ENCODE assay signal across 32 mouse cellular contexts in genomic region chr2:126940314-126940866, GRCm38 (mm10). TPM values are rescaled to one million over a fixed set of nuclear protein-coding genes. Genes with fewer than 3 reads are reported as not detected.
DNase-seq lines count a peak whose midpoint lies in the region; ATAC-seq lines count a peak whose summit lies in the region.
"Had no signal": no experiment of that assay in that cellular context is flagged by ENCODE, and none has a peak within 500 bp of the region (broad histone marks: within the 10 kb centered on the region; RNA-seq: fewer than 3 reads in every experiment).

No protein-coding gene starts in this region.

- no peaks in the 10 kb centered on the region for H3K27me3 ChIP-seq in liver, embryonic 11.5 days (replicated peaks; ENCODE audit: control insufficient read depth, insufficient read depth, low read length)
- H3K27me3 ChIP-seq in liver, embryonic 13.5 days: no peaks in the 10 kb centered on the region; the same call in 1 of the 2 replicates
- no peaks in the 10 kb centered on the region for H3K27me3 ChIP-seq in liver, embryonic 16.5 days (ENCODE audit: control insufficient read depth, insufficient read depth, low read depth, low read length)
- H3K27me3 ChIP-seq: CH12.LX; embryonic facial prominence, embryonic 13.5 days; forebrain, embryonic 13.5 days; heart, embryonic 13.5 days had no signal

- 57% methylated on average over 3 of the region's 3 CpGs for WGBS in liver, embryonic 11.5 days
- WGBS in liver, embryonic 13.5 days (ENCODE audit: insufficient replicate concordance): 32% methylated on average over 3 of the region's 3 CpGs
- 27% methylated on average over 3 of the region's 3 CpGs for WGBS in liver, embryonic 16.5 days (ENCODE audit: insufficient replicate concordance)

- ATAC-seq in liver, embryonic 11.5 days (replicated peaks; ENCODE audit: low FRiP score): peak; percentile 74
- ATAC-seq in liver, embryonic 13.5 days (ENCODE audit: low read depth): peak; percentile 81
- peak; percentile 43 for ATAC-seq in liver, embryonic 16.5 days (ENCODE audit: low read depth)
- ATAC-seq in megakaryocyte-erythroid progenitor cell, adult 5-6 weeks (replicated peaks; ENCODE audit: low FRiP score, low TSS enrichment, poor library complexity, severe bottlenecking): peak; percentile 90
- ATAC-seq: activated CD4-positive, CD25-positive, alpha-beta regulatory T cell, adult 4 months; forebrain, embryonic 13.5 days; forebrain, embryonic 16.5 days; hindbrain, postnatal 0 days; inflammation-experienced regulatory T-cells, adult 6 months had no signal

- no peak overlapping the region for H3K4me3 ChIP-seq in liver, embryonic 11.5 days (ENCODE audit: low read depth, low read length)
- H3K4me3 ChIP-seq in liver, embryonic 13.5 days (replicated peaks): no peak overlapping the region
- no peak overlapping the region for H3K4me3 ChIP-seq in liver, embryonic 16.5 days (ENCODE audit: low read depth, low read length)
- H3K4me3 ChIP-seq: embryonic facial prominence, embryonic 10.5 days; embryonic facial prominence, embryonic 13.5 days; erythroblast, embryonic 14.5 days; forebrain, embryonic 10.5 days; forebrain, embryonic 13.5 days; heart, embryonic 10.5 days; heart, embryonic 13.5 days had no signal

- peaks cover 10% of the 10 kb centered on the region for H3K4me1 ChIP-seq in liver, embryonic 11.5 days (replicated peaks; ENCODE audit: control insufficient read depth, insufficient read depth, low read length)
- H3K4me1 ChIP-seq in liver, embryonic 13.5 days (replicated peaks): peaks cover 12% of the 10 kb centered on the region
- peaks cover 11% of the 10 kb centered on the region for H3K4me1 ChIP-seq in liver, embryonic 16.5 days (ENCODE audit: control insufficient read depth, low read depth, low read length)
- H3K4me1 ChIP-seq: embryonic facial prominence, embryonic 10.5 days; embryonic facial prominence, embryonic 13.5 days; forebrain, embryonic 10.5 days; forebrain, embryonic 13.5 days; heart, embryonic 10.5 days had no signal

- no peaks in the 10 kb centered on the region for H3K9me3 ChIP-seq in liver, embryonic 11.5 days (ENCODE audit: control insufficient read depth, low read length)
- no peaks in the 10 kb centered on the region for H3K9me3 ChIP-seq in liver, embryonic 13.5 days (replicated peaks)
- no peaks in the 10 kb centered on the region; the same call in 1 of the 2 replicates for H3K9me3 ChIP-seq in liver, embryonic 16.5 days (replicated peaks; ENCODE audit: control insufficient read depth, low read length)
- H3K9me3 ChIP-seq: embryonic facial prominence, embryonic 10.5 days; embryonic facial prominence, embryonic 13.5 days; forebrain, embryonic 10.5 days; forebrain, embryonic 13.5 days; heart, embryonic 10.5 days; heart, embryonic 13.5 days had no signal

- H3K4me2 ChIP-seq in liver, embryonic 11.5 days: no peak overlapping the region
- peak overlapping the region; percentile 19; the same call in 1 of the 2 replicates for H3K4me2 ChIP-seq in liver, embryonic 13.5 days
- peak overlapping the region; percentile 19; the same call in 1 of the 2 replicates for H3K4me2 ChIP-seq in liver, embryonic 16.5 days (ENCODE audit: low read depth, low read length)
- H3K4me2 ChIP-seq: embryonic facial prominence, embryonic 13.5 days; forebrain, embryonic 13.5 days; heart, embryonic 13.5 days; hindbrain, embryonic 14.5 days had no signal

- no peak overlapping the region for H3K27ac ChIP-seq in liver, embryonic 11.5 days (ENCODE audit: low read depth, low read length)
- no peak overlapping the region for H3K27ac ChIP-seq in liver, embryonic 13.5 days
- H3K27ac ChIP-seq in liver, embryonic 16.5 days (ENCODE audit: low read length): no peak overlapping the region
- H3K27ac ChIP-seq: embryonic facial prominence, embryonic 10.5 days; embryonic facial prominence, embryonic 13.5 days; forebrain, embryonic 10.5 days; forebrain, embryonic 13.5 days; heart, embryonic 10.5 days; heart, embryonic 13.5 days; hindbrain, embryonic 14.5 days; hindbrain, postnatal 0 days had no signal

- no peaks in the 10 kb centered on the region for H3K36me3 ChIP-seq in liver, embryonic 11.5 days (ENCODE audit: control insufficient read depth, insufficient read depth, low read length)
- H3K36me3 ChIP-seq in liver, embryonic 13.5 days: no peaks in the 10 kb centered on the region
- H3K36me3 ChIP-seq in liver, embryonic 16.5 days (ENCODE audit: control insufficient read depth, insufficient read depth): no peaks in the 10 kb centered on the region
- H3K36me3 ChIP-seq: embryonic facial prominence, embryonic 10.5 days; embryonic facial prominence, embryonic 13.5 days; forebrain, embryonic 10.5 days; heart, embryonic 10.5 days; heart, embryonic 13.5 days had no signal

- no peak overlapping the region for H3K9ac ChIP-seq in liver, embryonic 11.5 days (ENCODE audit: low read depth, low read length)
- H3K9ac ChIP-seq in liver, embryonic 13.5 days: no peak overlapping the region
- H3K9ac ChIP-seq in liver, embryonic 16.5 days (ENCODE audit: low read depth, low read length): no peak overlapping the region
- H3K9ac ChIP-seq: embryonic facial prominence, embryonic 13.5 days; forebrain, embryonic 13.5 days; heart, embryonic 13.5 days; hindbrain, embryonic 14.5 days had no signal

- DNase-seq in liver, embryonic 11.5 days (ENCODE audit: low spot score): no peak
- no peak for DNase-seq in liver
- peak; percentile 31 for DNase-seq in liver, embryonic 13.5 days
- DNase-seq in gastrocnemius, adult 8-10 months (ENCODE audit: low spot score in 2 of 2): no peak
- no peak for DNase-seq in spleen, postnatal 4 days (ENCODE audit: low spot score in 2 of 2)
- no peak for DNase-seq in cerebellum, adult 11 months
- DNase-seq: adrenal gland, postnatal 10 days; B cell, adult 2 months; cerebellum, adult 11-12 months; cerebellum, adult 8-10 months; cerebellum, postnatal 10 days; cerebellum, postnatal 36 days; embryo, embryonic 11 days; gastrocnemius, postnatal 14 days; heart, adult 18-20 months; heart, postnatal 14 days; heart, postnatal 4 days had no signal

RNA-seq across cellular contexts. Expression of gene Sppl2a, which starts 7.4 kb away (rescaled TPM):
- polyA plus RNA-seq in liver, embryonic 11.5 days (2014; fragmentation: Nextera tagmentation; extraction: Ambion mirVana): 33.1 and 37.9 TPM in 2 replicates
- 24.0 and 28.2 TPM in 2 replicates for polyA plus RNA-seq in liver, embryonic 13.5 days (2015; fragmentation: Nextera tagmentation; extraction: Ambion mirVana)
- polyA plus RNA-seq in liver, embryonic 16.5 days (2015; fragmentation: Nextera tagmentation; extraction: Ambion mirVana): 22.0 and 23.4 TPM in 2 replicates
- total RNA-seq in megakaryocyte-erythroid progenitor cell, adult 5-6 weeks (2014; fragmentation: Nextera tagmentation): 40.2 and 44.1 TPM in 2 replicates
- 36.9 and 41.0 TPM in 2 replicates for total RNA-seq in megakaryocyte-erythroid progenitor cell, adult 5-6 weeks (2017)
- 10 to 100 TPM; 70.6 to 76.0 (median 71.9) TPM for total RNA-seq in gastrocnemius, adult 8-10 months (2022)
